Mouse (Mus musculus): Measurements from ENCODE around the gene Ptprj.
A peak's percentile ranks its signal among the peaks of the same experiment; 100 is the strongest.

Ptprj gene

GRCm38 (mm10) chr2:90558361-90558760 is 22.1 kb downstream of the Ptprj start:
- Histone ChIP-seq H3K36me3 (ENCODE audit: control insufficient read depth, insufficient read depth, low read length, poor library complexity, severe bottlenecking) (peaks cover 1% of the 10 kb centered on the region; the same call in 1 of the 2 replicates), H3K27me3 (ENCODE audit: control insufficient read depth, insufficient read depth, low read length, poor library complexity, severe bottlenecking) (no peaks in the 10 kb centered on the region)
- no peak for DNase-seq (ENCODE audit: low read depth, low spot score)

- Histone ChIP-seq H3K36me3 (ENCODE audit: control insufficient read depth, insufficient read depth, low read length, poor library complexity, severe bottlenecking) (peaks cover 1% of the 10 kb centered on the region; the same call in 1 of the 2 replicates), H3K27me3 (ENCODE audit: control insufficient read depth, insufficient read depth, low read length, poor library complexity, severe bottlenecking) (no peaks in the 10 kb centered on the region)
- DNase-seq (ENCODE audit: low read depth, low spot score) = no peak
Observed at GRCm38 (mm10) chr2:90557913-90558312, 22.5 kb downstream of the Ptprj start.

GRCm38 (mm10) chr2:90555744-90556143 is 24.7 kb downstream of the Ptprj start:
- DNase-seq (ENCODE audit: low read depth, low spot score) = no peak
- Histone ChIP-seq H3K36me3 (ENCODE audit: control insufficient read depth, insufficient read depth, low read length, poor library complexity, severe bottlenecking) (peaks cover 1% of the 10 kb centered on the region; the same call in 1 of the 2 replicates), H3K27me3 (ENCODE audit: control insufficient read depth, insufficient read depth, low read length, poor library complexity, severe bottlenecking) (no peaks in the 10 kb centered on the region)

- DNase-seq (ENCODE audit: low read depth, low spot score) = no peak
- peaks cover 1% of the 10 kb centered on the region; the same call in 1 of the 2 replicates for H3K36me3 ChIP-seq (ENCODE audit: control insufficient read depth, insufficient read depth, low read length, poor library complexity, severe bottlenecking)
- no peaks in the 10 kb centered on the region for H3K27me3 ChIP-seq (ENCODE audit: control insufficient read depth, insufficient read depth, low read length, poor library complexity, severe bottlenecking)
Observed at GRCm38 (mm10) chr2:90554806-90555205, 25.6 kb downstream of the Ptprj start.

- peaks cover 1% of the 10 kb centered on the region; the same call in 1 of the 2 replicates for H3K36me3 ChIP-seq (ENCODE audit: control insufficient read depth, insufficient read depth, low read length, poor library complexity, severe bottlenecking)
- no peak for DNase-seq (ENCODE audit: low read depth, low spot score)
Observed at GRCm38 (mm10) chr2:90553861-90554260, 26.6 kb downstream of the Ptprj start.

GRCm38 (mm10) chr2:90550656-90551055 is 29.8 kb downstream of the Ptprj start:
- peaks cover 1% of the 10 kb centered on the region; the same call in 1 of the 2 replicates for H3K36me3 ChIP-seq (ENCODE audit: control insufficient read depth, insufficient read depth, low read length, poor library complexity, severe bottlenecking)
- H3K27me3 ChIP-seq (ENCODE audit: control insufficient read depth, insufficient read depth, low read length, poor library complexity, severe bottlenecking) = no peaks in the 10 kb centered on the region
- no peak for DNase-seq (ENCODE audit: low read depth, low spot score)

More at GRCm38 (mm10) chr2:90553861-90554260, 26.6 kb downstream of the Ptprj start:
- H3K27me3 ChIP-seq (ENCODE audit: control insufficient read depth, insufficient read depth, low read length, poor library complexity, severe bottlenecking) = no peaks in the 10 kb centered on the region

- DNase-seq (ENCODE audit: low read depth, low spot score) = no peak
- H3K27me3 ChIP-seq (ENCODE audit: control insufficient read depth, insufficient read depth, low read length, poor library complexity, severe bottlenecking) = no peaks in the 10 kb centered on the region
- H3K36me3 ChIP-seq (ENCODE audit: control insufficient read depth, insufficient read depth, low read length, poor library complexity, severe bottlenecking) = no peaks in the 10 kb centered on the region
Observed at GRCm38 (mm10) chr2:90548541-90548940, 31.9 kb downstream of the Ptprj start.

- Histone ChIP-seq H3K27me3 (ENCODE audit: control insufficient read depth, insufficient read depth, low read length, poor library complexity, severe bottlenecking) (no peaks in the 10 kb centered on the region), H3K36me3 (ENCODE audit: control insufficient read depth, insufficient read depth, low read length, poor library complexity, severe bottlenecking) (no peaks in the 10 kb centered on the region)
- peak; percentile 74 for DNase-seq (ENCODE audit: low read depth, low spot score)
Observed at GRCm38 (mm10) chr2:90547144-90547609, 33.3 kb downstream of the Ptprj start.

GRCm38 (mm10) chr2:90545261-90545660 is 35.2 kb downstream of the Ptprj start:
- H3K36me3 ChIP-seq (ENCODE audit: control insufficient read depth, insufficient read depth, low read length, poor library complexity, severe bottlenecking) = no peaks in the 10 kb centered on the region
- DNase-seq (ENCODE audit: low read depth, low spot score) = no peak
- H3K27me3 ChIP-seq (ENCODE audit: control insufficient read depth, insufficient read depth, low read length, poor library complexity, severe bottlenecking) = no peaks in the 10 kb centered on the region

- DNase-seq (ENCODE audit: low read depth, low spot score) = no peak
- Histone ChIP-seq H3K27me3 (ENCODE audit: control insufficient read depth, insufficient read depth, low read length, poor library complexity, severe bottlenecking) (no peaks in the 10 kb centered on the region), H3K36me3 (ENCODE audit: control insufficient read depth, insufficient read depth, low read length, poor library complexity, severe bottlenecking) (no peaks in the 10 kb centered on the region)
Observed at GRCm38 (mm10) chr2:90543989-90544388, 36.5 kb downstream of the Ptprj start.

- H3K36me3 ChIP-seq (ENCODE audit: control insufficient read depth, insufficient read depth, low read length, poor library complexity, severe bottlenecking) = no peaks in the 10 kb centered on the region
- DNase-seq (ENCODE audit: low read depth, low spot score) = no peak
- no peaks in the 10 kb centered on the region for H3K27me3 ChIP-seq (ENCODE audit: control insufficient read depth, insufficient read depth, low read length, poor library complexity, severe bottlenecking)
Observed at GRCm38 (mm10) chr2:90543106-90543702, 37.2 kb downstream of the Ptprj start.

GRCm38 (mm10) chr2:90542656-90543055 is 37.8 kb downstream of the Ptprj start:
- H3K27me3 ChIP-seq (ENCODE audit: control insufficient read depth, insufficient read depth, low read length, poor library complexity, severe bottlenecking) = no peaks in the 10 kb centered on the region
- peak; percentile 60 for DNase-seq (ENCODE audit: low read depth, low spot score)

GRCm38 (mm10) chr2:90539206-90539605 is 41.2 kb downstream of the Ptprj start:
- H3K27me3 ChIP-seq (ENCODE audit: control insufficient read depth, insufficient read depth, low read length, poor library complexity, severe bottlenecking) = no peaks in the 10 kb centered on the region
- H3K36me3 ChIP-seq (ENCODE audit: control insufficient read depth, insufficient read depth, low read length, poor library complexity, severe bottlenecking) = no peaks in the 10 kb centered on the region
- DNase-seq (ENCODE audit: low read depth, low spot score) = no peak

More at GRCm38 (mm10) chr2:90542656-90543055, 37.8 kb downstream of the Ptprj start:
- no peaks in the 10 kb centered on the region for H3K36me3 ChIP-seq (ENCODE audit: control insufficient read depth, insufficient read depth, low read length, poor library complexity, severe bottlenecking)

GRCm38 (mm10) chr2:90537244-90537643 is 43.2 kb downstream of the Ptprj start:
- DNase-seq (ENCODE audit: low read depth, low spot score) = no peak
- no peaks in the 10 kb centered on the region for H3K36me3 ChIP-seq (ENCODE audit: control insufficient read depth, insufficient read depth, low read length, poor library complexity, severe bottlenecking)

GRCm38 (mm10) chr2:90536555-90536954 is 43.9 kb downstream of the Ptprj start:
- H3K36me3 ChIP-seq (ENCODE audit: control insufficient read depth, insufficient read depth, low read length, poor library complexity, severe bottlenecking) = no peaks in the 10 kb centered on the region
- no peak for DNase-seq (ENCODE audit: low read depth, low spot score)

More at GRCm38 (mm10) chr2:90537244-90537643, 43.2 kb downstream of the Ptprj start:
- H3K27me3 ChIP-seq (ENCODE audit: control insufficient read depth, insufficient read depth, low read length, poor library complexity, severe bottlenecking) = no peaks in the 10 kb centered on the region

More at GRCm38 (mm10) chr2:90536555-90536954, 43.9 kb downstream of the Ptprj start:
- no peaks in the 10 kb centered on the region for H3K27me3 ChIP-seq (ENCODE audit: control insufficient read depth, insufficient read depth, low read length, poor library complexity, severe bottlenecking)
